In the genomic region with DNA sequence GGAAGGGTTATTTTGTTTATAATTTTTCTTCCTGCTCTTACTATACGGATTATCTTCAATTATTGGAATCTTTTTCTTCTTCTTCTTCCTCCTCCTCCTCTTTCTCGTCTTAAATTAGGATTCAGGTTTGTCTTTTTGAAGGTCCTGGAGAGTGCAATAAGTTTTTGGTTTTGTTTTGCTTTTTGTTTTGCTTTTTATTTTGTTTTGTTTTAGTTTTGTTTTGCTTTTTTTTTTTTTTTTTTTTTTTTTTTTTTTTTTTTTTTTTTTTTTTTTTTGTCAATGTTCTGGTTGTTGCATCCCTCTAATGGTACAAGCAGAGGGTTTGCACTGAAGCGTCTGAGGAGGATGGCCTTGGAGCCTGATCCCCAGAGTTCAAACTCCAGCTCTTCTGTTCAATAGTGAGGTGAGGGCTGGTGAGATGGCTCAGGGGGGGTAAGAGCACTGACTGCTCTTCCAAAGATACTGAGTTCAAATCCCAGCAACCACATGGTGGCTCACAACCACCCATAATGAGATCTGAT, we compare ENCODE assay signal across 1 mouse cellular context.
TF ChIP-seq lines count a peak whose summit lies in the region.

No protein-coding gene starts in this region.

TF ChIP-seq in CH12.LX, 34 proteins besides CTCF, POLR2A, EP300 and RAD21 (continued from another document):
- peak; percentile 94 for TF ChIP-seq ZNF384 (IDR thresholded peaks at IDR 0.05; ENCODE audit: low read depth, low read length)
